Mouse (Mus musculus) fibroblast of lung, adult 2 months (primary cell): ENCODE results near the gene Lrrn4cl.
"Not testable (repeated sequence)": the region's sequence is repeated elsewhere in the genome, so short reads cannot be mapped to it uniquely, and the experiment has no call there.

ENCODE experiments used
- DNase-seq: peaks from one replicate; pipeline ENCODE4 v3.0.0-alpha.2; 2011; ENCODE audit warnings: low read depth

Lrrn4cl gene

DNA sequence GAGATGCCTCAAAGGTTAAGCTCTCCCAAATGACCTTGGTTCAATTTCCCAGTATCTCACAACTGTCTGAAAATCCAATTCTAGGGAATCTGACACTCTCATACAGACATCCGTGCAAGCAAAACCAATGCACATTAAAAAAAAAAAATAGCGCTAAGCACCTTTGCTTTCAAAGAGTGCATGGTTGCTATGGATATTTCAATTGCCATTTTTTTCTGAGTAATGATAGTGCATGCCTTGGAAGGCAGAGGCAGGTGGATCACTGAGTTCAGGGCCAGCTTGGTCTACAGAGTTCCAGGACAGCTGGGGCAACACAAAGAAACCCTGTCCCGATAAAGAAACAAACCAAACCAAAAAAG is 30.4 kb downstream of the Lrrn4cl start:
- DNase-seq, result no peak

GRCm38 (mm10) chr19:8883616-8884015 is 33.0 kb downstream of the Lrrn4cl start, which contains the start of the genes Lbhd1 and Gm49403:
Gene Lbhd1 (plus strand): TSS chr19:8883732.
Gene Gm49403 (plus strand): TSS chr19:8883930.
- no peak for DNase-seq

GRCm38 (mm10) chr19:8886916-8887584 is 36.5 kb downstream of the Lrrn4cl start:
- no peak for DNase-seq

- no peak for DNase-seq
These were observed 37.3 kb downstream of the Lrrn4cl start for GRCm38 (mm10) chr19:8887585-8888463.

DNA sequence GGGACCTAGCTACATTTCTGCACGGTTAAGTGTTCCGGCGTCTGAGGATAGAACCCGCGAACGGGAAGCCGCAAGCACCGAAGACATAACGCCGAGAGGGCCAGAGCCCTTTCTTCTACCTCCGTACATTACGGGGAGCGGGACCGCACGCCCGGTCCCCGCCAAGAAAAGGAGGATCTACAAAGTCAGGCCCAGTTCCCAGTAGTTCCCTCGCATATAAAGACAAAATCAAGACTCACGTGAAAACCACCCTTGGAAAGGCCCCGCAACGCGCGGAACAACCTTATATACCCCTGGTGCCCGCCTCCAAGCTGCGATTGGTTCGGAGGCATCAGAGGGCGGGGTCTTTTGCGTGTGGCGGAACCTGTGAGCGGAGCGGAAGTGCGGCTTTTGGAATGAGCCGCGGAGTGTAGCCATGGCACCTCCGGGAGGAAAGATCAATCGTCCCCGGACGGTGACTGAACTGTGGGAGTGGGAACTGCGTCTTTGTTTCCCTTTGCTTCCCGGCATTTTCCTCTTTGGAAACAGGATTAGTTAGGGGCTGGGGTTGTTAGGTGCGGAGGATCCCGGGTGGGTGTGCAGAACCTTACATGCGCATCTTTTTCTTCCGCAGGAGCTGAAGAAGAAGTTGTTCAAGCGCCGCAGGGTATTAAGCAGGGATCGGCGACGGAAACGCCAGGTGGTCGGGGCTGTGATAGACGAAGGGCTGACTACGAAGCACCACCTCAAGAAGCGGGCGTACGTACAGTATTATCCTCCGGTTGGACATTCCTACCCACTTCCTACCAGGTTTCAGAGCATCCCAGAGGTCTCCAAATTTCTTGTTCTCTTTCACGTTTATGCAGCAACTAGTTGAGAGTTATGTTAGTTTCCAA is 38.2 kb downstream of the Lrrn4cl start, which contains the start of the genes 1810009A15Rik and Gm49416:
Gene 1810009A15Rik, plus strand, starts transcription at position 343 of the 875 bp plus-strand sequence.
Gene Gm49416, plus strand, starts transcription at position 416 of the 875 bp plus-strand sequence.
- DNase-seq, result peak; percentile 79

DNA sequence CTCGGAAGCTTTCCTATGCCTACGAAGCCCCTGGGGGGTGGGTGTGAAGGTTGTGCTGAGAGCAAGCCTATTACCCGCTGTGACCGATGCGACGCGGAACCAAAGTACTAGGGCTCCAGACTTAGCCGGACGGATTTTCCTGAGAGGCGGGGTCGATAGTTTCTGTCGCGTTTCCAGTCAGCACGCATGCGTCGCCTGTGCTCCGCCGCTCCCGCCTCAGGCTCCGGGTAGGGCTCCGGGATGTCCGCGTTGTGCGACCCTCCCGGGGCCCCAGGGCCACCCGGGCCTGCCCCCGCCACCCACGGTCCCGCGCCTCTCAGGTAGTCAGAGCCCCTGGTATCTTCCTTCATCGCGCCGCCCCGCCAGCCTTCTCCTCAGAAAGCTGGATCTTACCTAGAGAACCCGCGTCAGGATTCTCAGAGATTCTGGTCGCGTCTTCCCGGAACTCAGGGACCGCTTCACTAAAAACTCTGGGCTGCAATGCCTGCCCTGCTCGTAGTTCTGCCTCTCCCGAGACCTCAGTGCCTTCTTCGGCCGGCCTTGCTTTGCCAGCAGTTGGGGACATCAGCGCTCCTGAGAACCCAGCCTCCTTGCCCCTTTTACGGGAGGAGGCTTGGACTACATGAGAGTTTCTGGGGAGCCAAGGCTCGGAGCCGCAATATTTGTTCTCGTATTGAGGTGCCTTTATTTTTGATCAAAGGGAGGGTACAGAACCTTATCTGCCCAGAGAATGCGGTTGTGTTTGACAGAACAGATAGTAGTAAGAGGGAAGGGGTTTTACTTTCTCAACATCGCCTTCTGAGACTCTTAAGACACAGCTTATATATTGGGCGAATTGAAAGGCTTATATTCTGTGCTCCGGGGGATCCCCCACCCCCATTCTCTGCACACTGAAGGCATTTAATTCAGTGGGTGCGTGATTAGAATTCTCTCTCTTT is 42.5 kb downstream of the Lrrn4cl start, which contains the start of gene Ints5:
Gene Ints5, plus strand, starts transcription at position 177 of the 938 bp plus-strand sequence.
- no peak for DNase-seq

DNA sequence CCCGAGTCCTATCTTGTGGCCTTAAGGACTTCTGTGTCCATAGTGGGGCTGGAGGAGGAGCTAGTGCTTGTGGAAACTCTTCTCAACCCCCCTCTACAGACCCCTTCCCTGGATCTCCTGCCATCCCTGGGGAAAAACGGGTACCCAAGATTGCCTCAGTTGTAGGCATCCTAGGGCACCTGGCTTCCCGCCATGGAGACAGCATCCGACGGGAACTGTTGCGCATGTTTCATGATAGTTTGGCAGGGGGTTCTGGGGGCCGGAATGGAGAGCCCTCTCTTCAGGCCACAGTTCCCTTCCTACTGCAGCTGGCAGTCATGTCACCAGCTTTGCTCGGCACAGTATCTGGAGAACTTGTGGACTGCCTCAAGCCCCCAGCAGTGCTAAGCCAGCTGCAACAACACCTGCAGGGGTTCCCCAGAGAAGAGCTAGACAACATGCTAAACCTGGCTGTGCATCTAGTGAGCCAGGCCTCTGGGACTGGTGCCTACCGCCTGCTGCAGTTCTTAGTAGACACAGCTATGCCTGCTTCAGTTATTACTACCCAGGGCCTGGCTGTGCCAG is 44.9 kb downstream of the Lrrn4cl start:
- no peak for DNase-seq

DNA sequence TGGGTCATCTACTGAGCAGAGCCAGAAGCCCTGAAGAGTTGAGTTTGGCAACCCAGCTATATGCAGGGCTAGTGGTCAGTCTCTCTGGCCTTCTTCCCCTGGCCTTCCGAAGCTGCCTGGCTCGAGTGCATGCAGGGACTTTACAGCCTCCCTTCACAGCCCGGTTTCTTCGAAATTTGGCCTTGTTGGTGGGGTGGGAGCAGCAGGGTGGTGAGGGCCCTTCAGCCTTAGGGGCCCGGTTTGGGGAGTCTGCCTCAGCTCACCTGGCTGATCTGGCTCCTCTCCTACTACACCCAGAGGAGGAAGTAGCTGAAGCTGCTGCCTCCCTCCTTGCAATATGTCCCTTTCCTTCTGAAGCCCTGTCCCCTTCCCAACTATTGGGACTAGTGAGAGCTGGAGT is 45.7 kb downstream of the Lrrn4cl start:
- DNase-seq, result not testable (repeated sequence)

DNA sequence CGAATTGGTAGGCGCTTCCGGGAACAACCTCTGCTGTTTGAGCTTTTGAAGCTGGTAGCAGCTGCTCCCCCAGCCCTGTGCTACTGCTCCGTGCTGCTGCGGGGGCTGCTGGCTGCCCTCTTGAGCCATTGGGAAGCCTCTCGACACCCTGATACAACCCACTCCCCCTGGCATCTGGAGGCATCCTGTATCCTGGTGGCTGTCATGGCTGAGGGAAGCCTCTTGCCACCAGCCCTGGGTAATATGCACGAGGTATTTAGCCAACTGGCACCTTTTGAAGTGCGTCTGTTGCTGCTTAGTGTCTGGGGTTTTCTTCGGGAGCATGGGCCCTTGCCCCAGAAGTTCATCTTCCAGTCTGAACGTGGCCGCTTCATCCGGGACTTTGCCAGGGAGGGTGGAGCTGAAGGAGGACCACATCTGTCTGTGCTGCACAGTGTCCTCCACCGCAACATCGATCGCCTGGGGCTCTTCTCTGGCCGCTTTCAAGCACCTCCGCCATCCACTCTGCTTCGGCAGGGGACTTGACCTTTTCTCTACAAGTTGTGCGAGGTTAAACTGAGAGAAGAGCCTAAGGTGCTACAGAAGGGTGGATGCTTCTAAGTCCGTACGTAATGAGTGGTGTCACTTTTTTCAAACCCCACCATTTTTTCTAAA is 46.8 kb downstream of the Lrrn4cl start:
- not testable (repeated sequence) for DNase-seq

DNA sequence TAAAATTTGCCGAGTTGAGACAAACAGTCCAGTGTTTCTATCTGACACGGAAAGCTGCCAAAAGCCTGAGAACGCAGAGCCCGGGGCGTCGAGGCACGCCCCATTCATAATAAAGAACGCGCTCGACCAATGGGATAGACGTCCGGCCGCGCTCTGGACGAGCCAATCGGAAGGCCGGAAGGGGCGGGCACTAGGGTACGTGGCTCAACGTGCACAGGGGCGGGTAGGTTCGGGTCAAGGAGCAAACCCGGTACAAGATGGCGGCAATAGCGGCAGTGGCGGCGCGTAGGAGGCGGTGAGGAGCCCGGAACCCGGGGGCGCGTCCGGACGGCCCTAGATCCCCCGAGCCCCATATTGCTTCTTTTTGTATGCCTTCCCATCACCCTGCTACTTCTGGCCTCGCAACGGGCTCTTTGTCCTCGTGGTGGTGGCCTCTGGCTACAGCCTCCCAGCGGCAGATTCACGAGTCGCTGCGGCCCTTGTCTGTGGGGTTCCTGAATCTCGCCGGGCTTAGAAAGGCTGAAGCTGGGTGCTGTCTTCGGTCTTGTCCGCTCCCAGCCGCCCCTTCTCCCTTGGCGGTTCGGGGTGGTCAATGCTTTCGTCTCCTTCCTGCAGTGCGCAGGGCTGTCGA is 47.4 kb downstream of the Lrrn4cl start, which contains the start of gene Ganab:
Gene Ganab, plus strand, starts transcription at position 207 of the 631 bp plus-strand sequence.
- peak; percentile 80 for DNase-seq

DNA sequence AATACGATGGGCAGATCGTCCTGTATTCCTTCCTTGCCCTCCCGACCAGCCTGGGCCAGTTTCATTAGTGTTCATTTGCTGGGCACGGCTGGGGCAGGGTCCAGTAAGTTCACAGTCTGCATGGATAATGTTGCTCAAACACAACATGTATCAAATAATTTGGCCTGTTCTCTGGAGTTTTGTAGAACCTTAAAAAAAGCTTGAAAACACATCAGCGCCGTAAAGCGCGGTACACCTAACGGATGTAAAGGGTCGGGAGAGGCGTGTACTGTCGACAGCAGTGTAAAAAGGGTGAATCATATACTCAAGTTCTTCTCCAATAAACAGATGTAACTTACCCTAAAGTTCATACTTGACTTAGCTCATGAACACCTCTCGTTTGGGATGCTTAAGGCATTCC is 48.0 kb downstream of the Lrrn4cl start:
- no peak for DNase-seq

DNA sequence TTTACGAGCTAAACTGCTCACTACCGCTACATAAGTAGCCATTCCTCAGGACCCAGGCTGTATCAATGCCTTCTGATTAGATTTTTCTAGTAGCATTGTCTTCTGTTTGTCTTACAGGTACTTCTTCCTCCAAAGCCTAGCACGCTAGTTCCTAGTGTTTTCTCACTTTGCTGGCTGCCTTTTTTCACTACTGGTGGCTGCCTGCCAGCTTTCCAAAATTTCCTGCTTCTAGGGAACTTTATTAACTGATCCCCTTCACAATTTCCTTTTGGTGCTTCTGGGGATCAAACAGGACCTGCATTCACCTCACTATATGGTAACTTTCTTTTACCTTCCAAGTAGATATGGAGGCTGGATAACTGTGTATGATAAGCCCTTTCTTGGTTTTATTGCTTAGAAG is 48.5 kb downstream of the Lrrn4cl start:
- no peak for DNase-seq

GRCm38 (mm10) chr19:8903412-8903811 is 52.8 kb downstream of the Lrrn4cl start:
- no peak for DNase-seq
